Mouse (Mus musculus) spleen, adult 18-20 months (tissue): ENCODE results near the gene Gm14692.
"Not testable (repeated sequence)": the region's sequence is repeated elsewhere in the genome, so short reads cannot be mapped to it uniquely, and the experiment has no call there.

ENCODE experiments used
- DNase-seq, 2 experiments: peaks; one replicate each; pipeline ENCODE4 v3.0.0; 2022; ENCODE audit warnings: mixed read lengths in 2 of 2

Gene Gm14692

GRCm38 (mm10) chrX:67695398-67695797, at the start of gene Gm14692:
Gm14692 (plus strand) TSS chrX:67695698.
- not testable (repeated sequence) for DNase-seq

DNA sequence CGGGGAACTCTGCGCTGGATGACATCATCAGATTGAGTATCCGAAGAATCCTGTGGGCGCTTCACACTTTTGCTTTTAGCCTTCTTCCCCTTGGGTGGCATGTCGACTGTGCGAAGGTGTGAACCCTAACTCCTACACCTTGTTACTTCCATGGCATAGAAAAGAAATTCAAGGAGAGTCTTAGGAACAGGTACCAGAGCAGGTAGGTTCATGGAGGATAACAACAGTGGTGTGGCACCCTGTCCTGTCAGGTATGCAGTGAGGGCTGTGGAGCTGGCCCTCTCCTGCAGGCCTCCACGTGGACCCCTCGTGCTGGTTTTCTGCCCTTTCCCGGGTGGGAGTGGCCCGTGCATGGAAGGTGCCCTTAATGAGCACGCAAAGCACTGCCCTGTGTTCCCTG, 2.0 kb upstream of the Gm14692 start, which contains the start of gene Gm1140:
Gene Gm1140 (minus strand): TSS at position 101 of the 400 bp plus-strand sequence.
- not testable (repeated sequence) for DNase-seq
